Mouse (Mus musculus) megakaryocyte, embryonic 14.5 days (primary cell): ENCODE results near the gene Snx14.

Experiments used
- FLI1 ChIP-seq: IDR thresholded peaks from 2 replicates; pipeline ENCODE4 v1.6.1; 2012; ENCODE audit warnings: low read length, inconsistent platforms, mixed read lengths
- GATA1 ChIP-seq: IDR thresholded peaks from 3 replicates; pipeline ENCODE4 v1.6.1; 2012; ENCODE audit warnings: mixed read lengths, low read length, inconsistent platforms, borderline replicate concordance

DNA sequence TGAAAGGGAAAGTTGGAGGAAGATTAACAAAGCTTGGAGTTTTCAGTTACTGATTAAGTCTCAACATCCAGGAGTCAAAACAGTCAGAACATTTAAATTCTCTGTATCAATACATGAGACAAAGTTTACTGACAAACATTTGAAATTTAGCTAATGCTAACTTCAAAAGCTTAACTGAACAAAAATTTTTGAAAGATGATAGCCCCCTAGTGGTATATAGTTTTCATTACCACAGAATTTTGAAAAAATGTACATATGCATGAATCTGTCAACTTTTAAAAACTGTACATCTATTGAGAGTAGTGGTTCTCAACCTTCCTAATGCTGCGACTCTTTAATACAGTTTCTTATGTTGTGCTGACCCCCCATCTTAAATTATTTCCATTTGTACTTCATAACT is 40.3 kb downstream of the Snx14 start:
- no peak for TF ChIP-seq GATA1
- TF ChIP-seq FLI1 = no peak
